Mouse (Mus musculus): ENCODE measurements around the gene Pde9a. TPM values are rescaled to one million over a fixed set of nuclear protein-coding genes. Genes with fewer than 3 reads are reported as not detected.

Pde9a gene
- total RNA-seq, 2 experiments from 2014 or later = 7.2 to 11.9 TPM

DNA sequence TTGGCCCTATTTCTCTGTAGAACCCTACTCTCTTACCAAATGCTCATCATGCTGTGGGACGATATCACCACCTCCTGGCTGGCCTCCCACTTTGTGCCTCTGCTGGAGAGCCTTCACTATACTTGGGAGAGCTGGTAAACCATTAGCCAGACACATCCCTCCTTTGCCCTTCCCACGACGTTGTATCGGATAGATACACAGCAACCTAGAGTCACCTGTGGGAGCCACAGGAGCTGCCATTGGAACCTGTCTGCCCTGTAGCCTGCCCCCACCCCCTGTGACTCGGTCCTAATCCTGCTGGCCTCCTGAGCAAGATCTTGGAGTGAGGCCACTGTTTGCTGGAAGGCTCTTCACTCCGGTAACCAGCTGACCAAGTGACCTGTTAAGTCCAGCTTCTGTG is 2.7 kb upstream of the Pde9a start:
- intact Hi-C loops (cut with DNase I) = no loop called here
- no peak for DNase-seq

DNA sequence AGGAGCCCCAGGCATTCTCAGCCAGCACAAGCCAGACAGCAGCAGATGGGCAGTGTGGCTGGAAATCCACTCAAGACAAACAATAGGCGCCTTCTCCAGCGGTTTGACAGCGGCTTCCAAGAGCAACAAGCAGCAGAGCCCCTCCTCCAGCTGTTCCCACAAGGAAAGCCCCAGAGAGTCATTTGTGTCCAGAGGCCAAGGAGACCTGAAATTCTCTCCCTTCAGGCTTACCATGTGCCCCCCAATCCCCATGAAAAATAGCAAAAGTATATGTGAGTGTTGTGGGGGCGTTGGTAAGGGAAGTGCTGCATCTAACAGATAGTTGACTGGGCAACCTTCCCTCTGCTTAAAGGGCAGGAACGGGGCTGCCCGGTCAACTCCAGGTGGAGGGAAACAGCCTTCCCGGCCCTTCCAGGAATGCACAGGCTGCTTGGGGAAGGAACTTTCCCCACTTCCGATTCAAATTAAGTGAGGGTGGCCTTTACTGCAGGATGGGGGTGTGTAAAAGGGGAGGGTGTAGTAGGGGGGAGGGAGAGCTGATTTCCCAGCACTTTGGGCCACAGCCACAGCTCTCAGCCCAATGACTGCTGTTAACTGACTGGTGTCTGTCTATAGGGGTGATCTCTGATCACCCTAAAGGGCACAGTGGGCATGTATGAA is 912 bp upstream of the Pde9a start:
- intact Hi-C loops (cut with DNase I) = loop anchor here (5.0 kb wide), 1 partner anchor 47 kb away; no protein-coding TSS in a partner anchor
- peak; percentile 62 to 65 for DNase-seq

DNA sequence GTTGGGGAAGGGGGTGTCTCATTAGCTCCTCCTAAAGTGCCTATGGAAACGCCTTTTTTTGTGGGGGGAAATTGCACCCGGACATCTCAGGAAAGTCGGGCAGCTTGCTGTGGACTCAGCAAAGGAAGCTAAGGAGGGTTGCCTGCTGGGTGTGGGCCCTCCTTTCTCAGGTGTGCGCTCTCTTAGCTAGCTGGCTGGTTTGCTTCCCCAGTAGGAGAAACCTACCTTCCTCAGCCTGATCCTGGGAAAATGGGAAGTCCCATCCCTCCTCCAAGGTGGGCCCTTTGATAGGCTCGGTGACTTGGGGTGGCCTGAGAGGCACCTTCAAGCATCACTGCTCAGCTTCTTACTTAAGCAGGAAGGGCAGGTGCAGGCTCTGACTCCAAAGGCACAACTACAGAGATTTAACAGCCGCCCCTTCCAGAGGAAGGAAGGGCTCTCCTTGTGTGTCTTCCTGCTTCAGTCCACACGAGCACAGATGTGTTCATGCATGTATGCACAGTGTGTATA is 811 bp downstream of the Pde9a start:
- no peak for DNase-seq
- intact Hi-C loops (cut with DNase I) = loop anchor here (5.0 kb wide), 1 partner anchor 45 kb away; no protein-coding TSS in a partner anchor

DNA sequence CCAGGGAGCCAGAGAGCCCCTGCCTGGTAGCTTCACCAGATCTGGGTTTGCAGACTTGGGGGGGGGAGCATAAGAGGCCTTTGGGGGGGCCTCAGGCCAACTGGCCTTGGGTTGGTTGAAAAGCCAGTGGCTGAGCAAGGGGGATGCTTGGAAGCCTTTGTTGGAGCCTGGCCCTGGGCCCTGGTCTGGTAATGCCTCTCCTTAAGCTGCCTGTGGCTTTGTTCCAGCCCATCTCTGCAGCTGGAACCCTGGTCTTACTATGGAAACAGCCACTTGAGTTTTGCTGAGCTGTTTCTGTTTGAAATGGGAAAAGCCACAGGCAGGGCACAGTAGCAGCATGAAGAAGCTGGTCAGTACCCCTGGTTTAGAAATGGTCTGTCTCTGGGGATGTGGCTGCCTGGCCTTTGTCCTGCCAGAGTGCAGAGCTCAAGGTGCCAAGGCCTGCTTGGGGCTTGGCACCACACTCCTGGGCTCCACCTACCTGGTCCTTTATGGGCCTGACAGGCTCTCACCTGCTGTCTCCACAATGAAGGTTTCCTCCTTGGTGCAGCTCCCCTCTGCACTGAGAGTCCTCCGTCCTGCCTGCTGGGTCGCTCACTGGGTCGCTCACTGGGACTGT is 3.5 kb downstream of the Pde9a start:
- no peak for DNase-seq
- intact Hi-C loops (cut with DNase I) = loop anchor here (5.0 kb wide), 1 partner anchor 43 kb away; no protein-coding TSS in a partner anchor

DNA sequence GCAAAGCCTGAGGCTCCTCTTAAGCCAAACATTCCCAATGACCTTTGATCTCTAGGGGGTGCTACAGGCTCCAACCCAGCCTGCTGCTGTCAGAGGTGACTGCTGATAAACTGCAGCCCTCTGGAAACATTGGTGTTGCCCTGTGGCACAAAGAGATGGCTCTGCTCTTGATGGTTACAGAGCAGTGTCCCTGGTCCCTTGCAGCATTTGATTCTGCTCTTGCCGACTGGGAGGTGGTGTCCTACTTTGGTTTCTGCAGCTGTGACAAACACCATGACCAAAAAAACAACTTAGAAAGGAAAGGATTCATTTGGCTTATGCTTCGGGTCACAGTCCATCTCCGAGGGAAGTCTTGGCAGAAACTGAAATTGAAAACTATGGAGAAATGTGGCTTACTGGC is 5.5 kb downstream of the Pde9a start:
- intact Hi-C loops (cut with DNase I) = no loop called here
- no peak for DNase-seq

DNA sequence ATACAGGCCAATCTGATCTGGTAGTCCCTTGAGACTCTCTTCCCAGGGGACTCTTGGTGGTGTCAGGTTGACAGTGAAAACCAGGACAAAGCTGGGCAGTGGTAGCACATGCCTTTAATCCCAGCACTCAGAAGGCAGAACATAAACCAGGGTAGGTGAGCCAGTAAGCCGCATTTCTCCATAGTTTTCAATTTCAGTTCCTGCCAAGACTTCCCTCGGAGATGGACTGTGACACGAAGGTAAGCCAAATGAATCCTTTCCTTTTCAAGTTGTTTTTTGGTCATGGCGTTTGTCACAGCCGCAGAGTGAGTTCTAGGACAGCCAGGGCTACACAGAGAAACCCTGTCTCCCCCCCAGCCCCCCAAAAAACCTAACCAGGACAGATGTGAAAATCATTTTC is 6.0 kb downstream of the Pde9a start:
- intact Hi-C loops (cut with DNase I) = no loop called here
- DNase-seq = no peak

DNA sequence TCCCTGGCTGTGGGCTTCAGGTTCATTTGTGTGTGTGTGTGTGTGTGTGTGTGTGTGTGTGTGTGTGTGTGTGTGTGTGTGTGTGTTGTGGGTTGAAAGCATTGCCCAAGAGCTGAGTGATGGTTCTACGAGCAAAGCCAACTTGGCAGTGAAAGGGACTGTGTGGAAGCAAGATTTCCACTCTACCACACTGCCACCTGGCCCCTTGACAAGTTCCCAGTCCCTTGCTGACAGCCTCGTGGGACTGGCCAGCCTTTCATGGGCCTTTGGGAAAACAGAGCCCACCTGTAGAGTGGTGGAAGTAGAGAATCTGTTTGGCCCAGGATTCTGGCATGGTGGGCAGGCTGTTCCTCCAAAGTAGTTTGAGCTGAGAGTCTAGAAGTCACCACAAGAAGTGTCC is 7.8 kb downstream of the Pde9a start:
- intact Hi-C loops (cut with DNase I) = no loop called here

DNA sequence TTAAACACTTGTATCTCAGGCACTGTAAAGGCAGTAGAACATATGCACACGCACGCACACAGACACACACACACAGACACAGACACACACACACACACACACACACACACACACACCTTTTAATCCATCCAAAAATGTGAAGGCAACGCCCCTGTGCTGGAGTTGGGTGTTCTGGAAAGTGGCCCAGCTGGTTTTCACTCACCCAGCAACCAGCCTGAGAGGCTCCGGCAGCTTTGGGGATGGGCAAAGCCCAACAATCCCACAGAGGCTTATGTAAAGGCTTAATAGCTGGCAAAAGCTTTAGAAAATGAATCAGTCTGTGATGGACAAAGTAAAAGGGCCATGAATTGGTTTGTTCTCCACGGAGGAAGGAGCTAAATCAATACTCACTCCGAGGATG is 14.3 kb downstream of the Pde9a start:
- intact Hi-C loops (cut with DNase I) = no loop called here
- no peak for DNase-seq

More for the DNA sequence above, 7.8 kb downstream of the Pde9a start:
- DNase-seq = no peak

DNA sequence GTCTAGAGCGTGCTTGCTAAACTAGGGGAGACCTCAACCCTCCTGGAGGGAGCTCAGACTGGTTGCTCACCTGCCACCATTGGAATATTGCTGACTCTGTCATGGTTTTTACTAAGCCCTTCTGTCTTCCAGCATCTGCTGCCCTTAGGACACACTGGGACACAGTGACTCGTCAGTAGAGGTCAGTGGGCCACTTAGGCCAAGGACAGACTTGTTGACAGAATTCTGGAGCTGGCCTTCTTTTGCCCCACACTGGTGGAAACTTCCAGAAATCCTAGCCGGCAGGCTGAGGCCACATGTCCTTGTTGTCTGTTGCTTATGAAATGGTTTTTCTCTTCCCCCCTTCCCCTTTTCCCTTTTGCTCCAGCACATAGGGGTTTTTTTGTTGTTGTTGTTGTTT is 15.2 kb downstream of the Pde9a start:
- DNase-seq = no peak
- intact Hi-C loops (cut with DNase I) = no loop called here

DNA sequence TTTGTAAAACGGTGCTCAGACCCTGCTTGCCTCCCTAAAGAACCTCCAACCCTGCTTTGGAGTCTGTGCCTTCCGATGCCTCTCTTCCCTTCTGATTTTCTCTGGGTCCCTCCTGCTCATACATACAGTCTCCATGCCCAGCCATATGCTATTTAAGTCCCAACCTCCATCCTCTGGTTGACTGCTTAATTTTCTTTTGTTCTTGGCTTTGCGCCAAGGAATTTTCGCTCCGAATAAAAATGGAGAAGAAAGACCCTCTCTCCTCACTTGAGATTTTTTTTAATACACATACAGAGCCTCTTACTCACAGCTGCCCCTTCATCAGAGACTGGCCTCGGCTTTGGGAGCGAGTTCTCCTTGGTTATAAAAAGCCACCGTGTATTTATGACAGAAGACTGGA is 16.7 kb downstream of the Pde9a start:
- intact Hi-C loops (cut with DNase I) = no loop called here

DNA sequence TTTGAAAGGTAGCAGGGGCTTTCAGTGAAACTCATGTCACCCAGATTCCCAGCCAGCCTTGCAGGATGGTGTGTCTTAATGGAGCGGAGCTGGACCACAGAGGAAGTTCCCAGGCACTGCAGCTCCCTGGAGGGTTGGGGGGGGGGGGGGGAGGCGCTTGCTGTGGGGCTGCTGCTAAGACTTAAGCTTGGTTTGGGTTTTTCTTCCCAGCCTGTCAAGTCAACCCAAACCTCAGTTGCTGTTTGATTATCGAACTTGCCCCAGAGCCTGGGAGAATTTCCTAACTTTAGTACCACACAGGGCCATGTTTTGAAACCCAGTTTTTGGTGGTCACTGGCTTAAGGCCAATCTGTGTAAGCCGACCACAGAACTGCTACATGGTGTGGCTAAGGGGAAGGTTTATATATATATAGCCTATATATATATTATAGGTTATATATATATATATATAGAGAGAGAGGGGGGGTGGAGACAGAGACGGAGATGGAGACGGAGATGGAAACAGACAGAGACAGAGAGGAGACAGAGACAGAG is 19.8 kb downstream of the Pde9a start:
- intact Hi-C loops (cut with DNase I) = no loop called here
- no peak for DNase-seq

More for the DNA sequence above, 16.7 kb downstream of the Pde9a start:
- DNase-seq = no peak

DNA sequence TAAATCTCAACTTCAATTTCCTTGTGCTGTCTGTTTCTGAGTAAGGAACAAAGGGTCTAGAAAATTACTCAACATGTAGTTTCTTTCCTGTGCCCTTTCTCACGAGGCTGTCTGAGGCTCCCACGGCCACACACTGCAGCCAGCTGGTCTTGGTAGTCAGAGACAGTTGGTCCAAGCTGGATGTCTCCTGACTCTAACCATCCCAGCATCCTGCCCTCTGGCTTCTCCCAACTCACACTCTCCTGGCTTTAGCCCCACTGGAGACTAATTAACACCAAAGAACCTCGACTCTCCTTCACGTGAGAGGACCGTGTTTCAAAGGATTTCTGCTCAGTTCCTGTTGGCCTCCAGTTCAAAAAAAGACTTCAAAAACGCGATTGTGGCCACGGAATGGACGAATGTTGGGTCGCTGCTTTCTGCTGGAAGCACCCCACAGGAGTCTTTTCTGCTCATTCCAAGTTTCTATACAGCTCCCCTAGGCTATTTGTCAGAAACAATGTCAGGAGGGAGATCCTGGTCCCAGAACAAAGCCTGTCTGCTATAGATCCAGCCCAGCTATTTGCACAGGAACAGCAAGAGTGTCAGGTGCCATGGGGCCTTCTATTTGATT is 23.8 kb downstream of the Pde9a start:
- no peak for DNase-seq
- intact Hi-C loops (cut with DNase I) = no loop called here

DNA sequence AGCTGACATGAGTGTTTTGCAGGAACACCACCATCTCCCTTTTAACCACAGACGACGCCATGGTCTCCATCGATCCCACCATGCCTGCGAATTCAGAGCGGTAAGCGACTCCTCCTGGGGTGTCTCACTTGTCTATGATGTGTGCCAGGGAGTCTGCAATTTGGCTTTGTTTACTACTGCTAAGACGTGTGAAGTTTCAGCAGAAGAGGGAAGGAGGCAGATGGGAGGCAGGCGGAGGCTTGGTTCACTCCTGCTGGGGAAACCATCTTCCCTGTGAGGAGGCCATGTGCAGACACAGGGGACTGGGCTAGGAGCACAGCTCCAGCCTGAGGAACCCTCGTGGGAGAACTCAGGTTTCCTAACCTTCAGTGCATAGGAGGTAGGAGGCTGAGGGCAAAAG is 29.2 kb downstream of the Pde9a start:
- intact Hi-C loops (cut with DNase I) = no loop called here
- DNase-seq = no peak

DNA sequence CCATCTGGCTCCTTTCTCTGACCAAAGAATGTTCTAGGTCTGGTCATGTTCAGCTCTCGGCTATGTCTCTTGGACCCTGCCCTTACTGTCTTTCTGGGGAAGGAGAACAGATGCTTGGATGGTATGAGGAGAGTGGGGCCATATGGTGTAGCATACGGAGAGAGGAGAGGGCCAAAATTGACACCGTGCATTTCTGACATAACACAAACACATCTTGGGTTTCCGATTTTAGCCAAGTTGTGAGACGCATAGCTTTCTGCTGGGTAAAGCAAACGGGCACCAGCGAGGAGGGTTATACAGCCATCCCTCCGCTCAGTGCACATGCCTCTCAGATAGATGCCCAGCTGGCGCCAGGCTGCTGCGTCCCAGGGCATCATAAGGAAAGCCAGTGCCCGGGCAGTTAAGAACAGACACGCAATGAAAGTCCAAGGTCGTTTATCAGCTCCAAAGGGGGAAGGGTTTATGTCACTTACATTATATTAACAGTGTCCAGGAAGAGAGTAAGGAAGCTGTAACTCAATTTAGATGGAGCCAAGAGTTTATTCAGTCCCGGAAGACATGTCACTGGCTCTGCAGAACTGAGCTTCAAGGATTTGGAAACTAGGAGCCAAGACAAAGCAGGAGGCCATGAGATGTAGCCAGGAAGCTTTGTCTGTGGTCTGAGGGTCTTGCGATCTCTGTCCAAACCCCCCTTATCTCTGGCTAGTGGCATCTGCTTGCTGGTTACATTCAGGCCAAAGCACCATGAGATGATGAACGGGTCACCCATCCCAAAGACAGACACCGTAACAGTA is 33.0 kb downstream of the Pde9a start:
- DNase-seq = no peak
- intact Hi-C loops (cut with DNase I) = no loop called here

DNA sequence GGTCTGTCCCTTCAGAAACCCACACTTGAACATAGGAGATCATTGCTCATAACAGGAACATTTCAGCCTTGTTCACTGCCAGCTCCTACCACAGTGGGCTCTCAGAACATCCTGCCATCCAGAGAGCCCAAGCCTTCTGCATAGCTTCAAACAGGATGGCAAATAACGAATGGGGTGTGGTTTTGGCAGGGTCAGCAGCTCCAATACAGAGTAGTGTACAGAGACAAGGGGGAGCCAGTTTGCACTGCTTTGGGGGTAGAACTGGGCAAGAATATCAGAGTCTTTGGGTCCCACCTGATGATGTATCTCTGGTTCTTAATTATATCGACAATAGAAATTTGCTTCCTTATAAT is 33.6 kb downstream of the Pde9a start:
- no peak for DNase-seq
- intact Hi-C loops (cut with DNase I) = no loop called here

DNA sequence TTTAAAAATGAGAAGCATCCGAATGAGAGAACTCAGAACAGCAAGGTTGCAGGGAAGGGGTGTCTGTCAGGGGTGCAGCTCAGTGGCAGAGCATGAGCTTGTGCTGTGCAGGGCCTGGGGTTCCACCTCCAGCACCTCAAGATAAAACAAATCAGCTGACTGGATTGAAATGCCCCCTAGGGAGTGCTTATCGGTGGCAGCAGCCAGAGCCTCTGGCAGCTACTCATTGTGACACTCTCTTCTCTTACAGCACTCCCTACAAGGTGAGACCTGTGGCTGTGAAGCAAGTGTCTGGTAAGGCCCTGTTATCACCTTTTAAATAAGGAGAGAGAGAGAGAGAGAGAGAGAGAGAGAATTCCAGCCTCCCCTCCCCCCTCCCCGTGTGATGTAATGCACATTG is 34.0 kb downstream of the Pde9a start:
- intact Hi-C loops (cut with DNase I) = no loop called here
- DNase-seq = no peak

DNA sequence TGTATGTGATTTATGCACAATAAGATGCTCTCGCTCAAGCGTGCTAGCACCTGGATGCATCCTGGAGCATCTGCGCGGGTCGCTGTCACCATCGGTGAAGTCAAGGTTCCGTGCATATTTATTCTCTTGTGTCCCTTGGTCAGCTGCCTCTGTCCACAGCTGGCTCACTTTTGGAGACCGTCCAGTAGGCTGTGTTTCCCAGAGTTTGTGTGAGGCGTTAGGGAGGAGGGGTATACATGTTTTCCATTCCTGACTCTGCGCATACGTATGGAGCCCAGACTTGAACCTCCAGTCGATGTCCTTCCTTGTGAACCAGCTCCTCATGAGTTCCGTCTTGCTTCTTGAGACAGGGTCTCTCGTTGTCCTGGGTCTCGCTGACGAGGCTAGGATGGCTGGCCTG is 34.6 kb downstream of the Pde9a start:
- DNase-seq = no peak
- intact Hi-C loops (cut with DNase I) = no loop called here

DNA sequence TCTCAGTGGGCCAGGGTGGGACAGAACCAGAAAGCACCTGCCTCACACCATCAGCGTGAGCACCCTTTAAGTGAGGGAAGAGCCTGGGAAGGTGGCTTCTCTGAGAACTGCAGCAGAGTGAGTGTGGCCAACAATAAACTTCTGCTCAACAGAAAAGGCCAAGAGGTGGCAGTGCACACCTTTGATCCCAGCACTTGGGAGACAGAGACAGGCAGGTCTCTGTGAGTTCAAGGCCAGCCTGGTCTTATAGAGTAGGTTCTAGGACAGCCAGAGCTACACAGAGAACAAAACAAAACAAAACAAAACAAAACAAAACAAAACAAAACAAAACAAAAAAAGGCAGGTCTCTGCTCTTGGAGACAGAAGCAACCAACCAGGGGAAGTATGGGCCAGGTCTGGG is 36.4 kb downstream of the Pde9a start:
- intact Hi-C loops (cut with DNase I) = no loop called here
- no peak for DNase-seq

DNA sequence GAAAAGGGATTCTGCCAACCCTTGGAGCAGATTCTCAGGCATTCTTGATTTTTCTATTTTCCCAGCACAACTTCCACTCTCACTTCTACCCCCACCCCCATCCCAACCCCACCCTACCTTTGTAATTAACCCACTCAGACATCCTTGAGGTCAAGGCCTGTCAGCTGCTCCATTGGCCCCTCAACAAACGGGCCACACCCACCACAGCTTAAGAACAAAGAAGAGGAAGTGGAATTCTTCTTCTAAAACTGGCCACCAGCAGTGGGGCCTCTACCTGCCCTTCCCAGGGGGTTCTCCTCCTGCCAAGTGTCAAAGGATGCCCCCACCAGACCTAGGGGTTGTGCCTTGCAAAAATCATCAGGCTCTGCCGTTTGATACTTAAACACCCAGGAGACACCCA is 37.0 kb downstream of the Pde9a start:
- intact Hi-C loops (cut with DNase I) = no loop called here
- DNase-seq = no peak

DNA sequence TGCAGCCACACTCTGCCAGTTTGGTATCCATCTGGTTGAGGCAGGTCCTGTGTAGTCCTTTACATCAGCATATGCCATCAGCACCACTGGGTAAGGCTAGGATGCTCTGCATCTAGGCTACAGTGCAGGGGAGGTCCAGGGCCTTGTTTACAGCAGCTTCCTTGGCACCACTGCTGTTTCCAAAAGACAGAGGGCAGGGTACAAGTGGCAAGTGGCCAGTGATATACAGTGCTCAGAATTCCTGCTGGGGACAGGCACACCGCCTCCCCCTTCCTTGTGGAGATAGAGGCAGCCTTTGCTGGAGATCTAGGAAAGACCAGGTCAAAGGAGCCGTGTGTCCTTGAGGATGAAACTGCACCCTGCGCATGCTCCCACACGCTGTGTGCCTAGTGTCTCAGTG is 38.3 kb downstream of the Pde9a start:
- intact Hi-C loops (cut with DNase I) = no loop called here
- DNase-seq = no peak

DNA sequence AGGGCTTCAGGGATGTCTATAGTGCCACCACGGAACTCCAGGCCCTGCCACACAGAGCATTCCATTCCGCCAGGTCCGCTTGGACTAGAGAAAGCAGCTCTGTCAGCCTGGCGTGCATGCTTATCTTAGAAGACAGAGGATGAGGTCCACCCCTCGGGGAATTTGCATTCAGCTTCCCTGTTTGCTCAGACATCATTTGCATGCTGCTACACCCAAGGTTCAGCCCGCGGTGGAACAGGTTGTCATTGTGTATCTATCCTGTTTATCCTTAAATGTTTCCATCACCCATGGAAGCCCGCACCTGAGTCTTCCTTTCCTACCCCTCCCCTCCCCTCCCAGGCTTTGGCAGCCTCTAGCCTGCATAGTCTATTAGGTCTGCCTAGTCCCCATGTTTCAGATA is 38.8 kb downstream of the Pde9a start:
- intact Hi-C loops (cut with DNase I) = no loop called here
- no peak for DNase-seq
